Mouse (Mus musculus): Measurements from ENCODE around the gene Dlx5. TPM values are rescaled to one million over a fixed set of nuclear protein-coding genes. Genes with fewer than 3 reads are reported as not detected.

Gene Dlx5
- total and polyA plus RNA-seq, 3 experiments, result not detected

GRCm38 (mm10) chr6:6861798-6862428 is 20.0 kb downstream of the Dlx5 start:
- H3K4me3 ChIP-seq (ENCODE audit: control insufficient read depth in 1 of 2, insufficient read depth in 1 of 2, low read depth in 2 of 2, low read length in 2 of 2), result no peak overlapping the region
- H3K9ac ChIP-seq (ENCODE audit: control insufficient read depth, low read depth, low read length, poor library complexity, severe bottlenecking), result no peak overlapping the region
- no peaks in the 10 kb centered on the region for H3K36me3 ChIP-seq (ENCODE audit: control insufficient read depth in 1 of 2, insufficient read depth in 2 of 2, low read length in 2 of 2)
- no peak overlapping the region for H3K27ac ChIP-seq (ENCODE audit: control insufficient read depth, low read depth, low read length)
- H3K79me2 ChIP-seq (ENCODE audit: control insufficient read depth, insufficient read depth, low read length, poor library complexity), result no peaks in the 10 kb centered on the region
- TF ChIP-seq POLR2AphosphoS2 (IDR thresholded peaks at IDR 0.05; ENCODE audit: low read length), result no peak
- TF ChIP-seq CHD1 (IDR thresholded peaks at IDR 0.05; ENCODE audit: low read depth, low read length), result no peak
- TF ChIP-seq MAZ (IDR thresholded peaks at IDR 0.05; ENCODE audit: low read depth, low read length), result no peak
- no peak for TF ChIP-seq MAX (IDR thresholded peaks at IDR 0.05; ENCODE audit: low read length)
- TF ChIP-seq MAFK (IDR thresholded peaks at IDR 0.05; ENCODE audit: borderline replicate concordance, low read depth, low read length), result no peak
- no peak for TF ChIP-seq HCFC1 (IDR thresholded peaks at IDR 0.05; ENCODE audit: low read depth, low read length)
- TF ChIP-seq TBP (IDR thresholded peaks at IDR 0.05; ENCODE audit: low read depth, low read length), result no peak
- no peak for TF ChIP-seq POLR2AphosphoS5 (IDR thresholded peaks at IDR 0.05; ENCODE audit: borderline replicate concordance, low read depth, low read length)
- TF ChIP-seq MYB (IDR thresholded peaks at IDR 0.05; ENCODE audit: low read depth, low read length), result no peak
- TF ChIP-seq USF2 (IDR thresholded peaks at IDR 0.05; ENCODE audit: borderline replicate concordance in 1 of 2, insufficient read depth in 1 of 2, low read depth in 1 of 2, low read length in 2 of 2), result no peak
- TF ChIP-seq CHD2 (IDR thresholded peaks at IDR 0.05; ENCODE audit: low read length), result no peak
- no peak for TF ChIP-seq SMC3 (IDR thresholded peaks at IDR 0.05; ENCODE audit: low read depth, low read length)
- no peak for TF ChIP-seq SIN3A (IDR thresholded peaks at IDR 0.05; ENCODE audit: low read length)
- TF ChIP-seq ZKSCAN1 (IDR thresholded peaks at IDR 0.05; ENCODE audit: low read depth, low read length), result no peak
- TF ChIP-seq MEF2A (IDR thresholded peaks at IDR 0.05; ENCODE audit: extremely low read depth, insufficient replicate concordance, low read depth, low read length, poor library complexity, severe bottlenecking), result no peak
- no peak for TF ChIP-seq ELF1 (IDR thresholded peaks at IDR 0.05; ENCODE audit: low read depth, low read length)
- no peaks in the 10 kb centered on the region for H3K9me3 ChIP-seq (replicated peaks; ENCODE audit: insufficient read depth, low read length)
- H3K4me1 ChIP-seq (ENCODE audit: control insufficient read depth in 1 of 2, insufficient read depth in 2 of 2, low read length in 2 of 2), result no peaks in the 10 kb centered on the region
- no peak for DNase-seq (ENCODE audit: low read depth, low spot score)
- H3K27me3 ChIP-seq (ENCODE audit: control insufficient read depth in 1 of 2, insufficient read depth in 2 of 2, low read length in 2 of 2), result no peaks in the 10 kb centered on the region

DNA sequence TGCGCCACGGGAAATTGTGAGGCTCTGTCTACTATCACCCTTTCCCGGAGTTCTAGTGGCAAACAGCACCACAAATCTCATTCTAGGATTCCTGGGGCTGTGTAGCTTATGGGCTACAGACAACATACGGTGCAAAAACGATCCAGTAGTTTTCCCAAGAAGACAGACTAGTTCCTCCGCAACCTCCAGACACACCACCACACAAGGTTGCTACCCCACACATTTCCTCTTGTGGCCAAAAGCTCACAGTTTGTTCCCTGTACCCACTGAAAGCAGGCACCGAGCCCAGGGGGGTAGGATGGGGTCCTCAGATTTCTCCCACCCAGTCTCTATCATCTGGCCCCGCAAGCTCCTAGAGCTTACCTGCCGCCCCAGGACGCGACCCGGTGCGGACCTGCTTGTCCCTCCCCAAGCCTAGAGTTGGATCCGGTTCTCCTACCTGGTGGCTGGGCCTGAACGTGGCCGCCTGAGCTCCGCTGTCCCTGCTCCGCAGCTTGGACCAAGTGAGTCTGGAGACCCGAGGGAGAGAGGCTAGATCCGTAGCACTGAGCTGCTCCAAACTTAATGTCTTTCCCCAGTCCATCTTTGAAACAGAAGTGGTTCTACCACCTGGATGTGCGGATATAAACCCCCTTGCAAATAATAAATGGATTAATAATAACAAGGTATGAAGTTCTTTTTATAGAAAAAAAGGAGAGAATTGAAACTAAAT is 20.6 kb downstream of the Dlx5 start:
- H3K9ac ChIP-seq (ENCODE audit: control insufficient read depth, low read depth, low read length, poor library complexity, severe bottlenecking), result no peak overlapping the region
- H3K27ac ChIP-seq (ENCODE audit: control insufficient read depth, low read depth, low read length), result no peak overlapping the region
- H3K79me2 ChIP-seq (ENCODE audit: control insufficient read depth, insufficient read depth, low read length, poor library complexity), result no peaks in the 10 kb centered on the region
- H3K36me3 ChIP-seq (ENCODE audit: control insufficient read depth in 1 of 2, insufficient read depth in 2 of 2, low read length in 2 of 2), result no peaks in the 10 kb centered on the region
- no peaks in the 10 kb centered on the region for H3K9me3 ChIP-seq (replicated peaks; ENCODE audit: insufficient read depth, low read length)
- H3K4me1 ChIP-seq (ENCODE audit: control insufficient read depth in 1 of 2, insufficient read depth in 2 of 2, low read length in 2 of 2), result no peaks in the 10 kb centered on the region
- H3K27me3 ChIP-seq (ENCODE audit: control insufficient read depth in 1 of 2, insufficient read depth in 2 of 2, low read length in 2 of 2), result no peaks in the 10 kb centered on the region
- H3K4me3 ChIP-seq (ENCODE audit: control insufficient read depth in 1 of 2, insufficient read depth in 1 of 2, low read depth in 2 of 2, low read length in 2 of 2), result no peak overlapping the region
- no peak for DNase-seq (ENCODE audit: low read depth, low spot score)
- TF ChIP-seq SMC3 (IDR thresholded peaks at IDR 0.05; ENCODE audit: low read depth, low read length) (no peak), BHLHE40 (IDR thresholded peaks at IDR 0.05; ENCODE audit: borderline replicate concordance, low read depth, low read length) (no peak), ZKSCAN1 (IDR thresholded peaks at IDR 0.05; ENCODE audit: low read depth, low read length) (no peak), POLR2AphosphoS5 (IDR thresholded peaks at IDR 0.05; ENCODE audit: borderline replicate concordance, low read depth, low read length) (no peak), EP300 (IDR thresholded peaks at IDR 0.05; ENCODE audit: low read depth in 1 of 2, low read length in 2 of 2) (no peak), GABPA (IDR thresholded peaks at IDR 0.05; ENCODE audit: low read depth, low read length) (no peak), TAL1 (IDR thresholded peaks at IDR 0.05; ENCODE audit: low read length) (no peak), ZMIZ1 (IDR thresholded peaks at IDR 0.05; ENCODE audit: low read depth, low read length) (no peak), ZC3H11A (IDR thresholded peaks at IDR 0.05; ENCODE audit: low read depth, low read length) (no peak), ELF1 (IDR thresholded peaks at IDR 0.05; ENCODE audit: low read depth, low read length) (no peak), POLR2A (IDR thresholded peaks at IDR 0.05; ENCODE audit: control insufficient read depth in 1 of 2, insufficient read depth in 1 of 2, low read depth in 1 of 2, low read length in 2 of 2, poor library complexity in 1 of 2) (no peak), RCOR1 (IDR thresholded peaks at IDR 0.05; ENCODE audit: low read depth, low read length) (no peak)

Measured in MEL (cell line).